Mouse (Mus musculus): ENCODE data around the gene Pcp4l1.

The Pcp4l1 gene

GRCm38 (mm10) chr1:171221281-171222193 is 25.5 kb upstream of the Pcp4l1 start:
- DNase-seq (ENCODE audit: low spot score), result peak; percentile 29

GRCm38 (mm10) chr1:171220871-171221270 is 24.8 kb upstream of the Pcp4l1 start:
- DNase-seq (ENCODE audit: low spot score), result peak; percentile 94

GRCm38 (mm10) chr1:171216241-171216955 is 20.3 kb upstream of the Pcp4l1 start:
- DNase-seq (ENCODE audit: low spot score), result no peak

- DNase-seq (ENCODE audit: low spot score), result no peak
These were observed 17.9 kb upstream of the Pcp4l1 start, which contains the start of gene Nr1i3 for GRCm38 (mm10) chr1:171213801-171214496. Gene Nr1i3 (plus strand): TSS chr1:171213970.

- DNase-seq (ENCODE audit: low spot score), result no peak
These were observed 16.8 kb upstream of the Pcp4l1 start for GRCm38 (mm10) chr1:171212854-171213253.

- no peak for DNase-seq (ENCODE audit: low spot score)
These were observed 13.3 kb upstream of the Pcp4l1 start for GRCm38 (mm10) chr1:171209409-171209808.

- no peak for DNase-seq (ENCODE audit: low spot score)
These were observed 9.8 kb upstream of the Pcp4l1 start for GRCm38 (mm10) chr1:171205704-171206493.

- no peak for DNase-seq (ENCODE audit: low spot score)
These were observed 8.2 kb upstream of the Pcp4l1 start for GRCm38 (mm10) chr1:171204249-171204644.

- no peak for DNase-seq (ENCODE audit: low spot score)
These were observed 7.6 kb upstream of the Pcp4l1 start for GRCm38 (mm10) chr1:171203471-171204248.

- DNase-seq (ENCODE audit: low spot score), result no peak
These were observed 4.7 kb upstream of the Pcp4l1 start for GRCm38 (mm10) chr1:171200769-171201168.

GRCm38 (mm10) chr1:171199532-171199931 is 3.5 kb upstream of the Pcp4l1 start:
- no peak for DNase-seq (ENCODE audit: low spot score)

- no peak for DNase-seq (ENCODE audit: low spot score)
These were observed 834 bp downstream of the Pcp4l1 start for GRCm38 (mm10) chr1:171195046-171195822.

GRCm38 (mm10) chr1:171193911-171194830 is 1.9 kb downstream of the Pcp4l1 start:
- DNase-seq (ENCODE audit: low spot score), result no peak

GRCm38 (mm10) chr1:171193093-171193840 is 2.8 kb downstream of the Pcp4l1 start:
- DNase-seq (ENCODE audit: low spot score), result peak; percentile 51

GRCm38 (mm10) chr1:171192283-171192682 is 3.8 kb downstream of the Pcp4l1 start:
- DNase-seq (ENCODE audit: low spot score), result no peak

- no peak for DNase-seq (ENCODE audit: low spot score)
These were observed 5.2 kb downstream of the Pcp4l1 start for GRCm38 (mm10) chr1:171190832-171191231.

GRCm38 (mm10) chr1:171189476-171190114 is 6.5 kb downstream of the Pcp4l1 start:
- DNase-seq (ENCODE audit: low spot score), result no peak

GRCm38 (mm10) chr1:171189046-171189445 is 7.0 kb downstream of the Pcp4l1 start:
- DNase-seq (ENCODE audit: low spot score), result no peak

Data from embryo, embryonic 10 days (tissue).